Mouse (Mus musculus) lung, postnatal 0 days (tissue): ENCODE results near the gene Gmeb2.
A peak's percentile ranks its signal among the peaks of the same experiment; 100 is the strongest.

Experiments used
- CTCF ChIP-seq: IDR thresholded peaks from 2 replicates; pipeline ENCODE4 v1.5.1; 2016; ENCODE audit warnings: antibody characterized with exemption, mild to moderate bottlenecking
- EP300 ChIP-seq: IDR thresholded peaks from 2 replicates; pipeline ENCODE4 v1.6.1; 2016; ENCODE audit warnings: antibody characterized with exemption, mild to moderate bottlenecking, control low read depth

DNA sequence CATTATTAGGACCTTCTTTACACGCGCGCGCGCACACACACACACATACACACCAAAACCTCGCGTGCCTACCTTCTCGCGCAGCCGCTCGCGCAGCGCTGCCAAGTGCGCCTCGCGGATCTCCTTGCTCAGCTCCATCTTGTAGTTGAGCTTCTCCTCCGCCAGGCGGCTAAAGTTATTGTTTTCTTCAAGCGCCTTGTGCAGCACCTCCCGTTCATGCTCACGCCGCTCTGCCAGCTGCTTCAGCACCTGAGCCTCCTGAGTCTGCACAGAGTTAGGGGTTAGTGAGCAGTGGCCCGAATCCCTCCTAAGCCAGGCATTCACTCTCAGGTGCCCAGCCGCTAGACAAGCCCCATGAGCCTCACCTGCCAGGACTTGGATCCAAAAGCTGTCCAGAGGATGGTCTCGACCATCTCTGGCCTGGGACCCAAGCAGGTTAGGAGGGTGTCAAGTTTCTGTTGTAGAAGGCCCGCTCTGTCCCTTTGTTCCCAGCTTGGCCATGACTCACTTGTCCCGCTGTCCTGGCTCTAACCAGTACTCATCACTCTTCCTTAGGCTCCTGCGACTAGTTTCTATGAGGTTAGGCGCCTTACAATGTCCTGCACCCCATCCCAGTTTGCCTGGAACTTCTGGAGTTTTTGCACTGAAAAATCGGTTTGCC is 19.4 kb upstream of the Gmeb2 start:
- peak; percentile 74 for TF ChIP-seq CTCF
- TF ChIP-seq EP300 = no peak
